Mouse (Mus musculus): Measurements from ENCODE around the gene Wdr48.

DNA sequence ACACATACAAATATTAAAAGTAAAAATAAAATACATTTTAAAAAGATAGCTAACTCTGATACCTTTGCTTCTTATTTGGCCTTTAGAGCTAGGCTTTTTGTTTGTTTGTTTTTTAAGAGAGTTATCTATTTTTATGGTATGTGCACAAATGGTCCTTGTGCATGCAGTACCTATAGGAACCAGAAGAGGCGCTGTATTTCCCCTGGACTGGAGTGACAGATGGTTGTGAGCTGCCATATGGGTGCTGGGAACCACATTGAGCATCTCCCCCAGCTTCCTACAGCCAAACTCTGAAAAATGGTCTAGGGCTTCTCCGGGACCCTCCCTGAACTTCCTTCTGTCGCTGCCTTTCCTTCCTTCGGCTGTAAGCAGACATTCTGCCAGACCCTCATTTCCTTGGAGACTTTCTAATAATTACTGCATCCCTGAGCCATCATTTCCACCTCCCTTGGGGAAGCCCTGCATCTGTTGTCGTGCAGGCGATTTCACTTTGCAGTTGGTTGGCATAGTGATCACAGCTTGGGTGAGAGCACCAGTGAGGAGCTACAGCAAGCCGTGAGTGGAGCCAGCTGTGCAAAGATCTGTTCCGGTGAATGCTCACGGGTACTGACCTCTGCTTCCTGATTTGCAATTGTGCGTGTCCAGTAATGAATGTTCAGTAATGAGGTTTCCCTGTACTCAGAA lies 42.2 kb upstream of the Wdr48 start:
- no peak for TF ChIP-seq CTCF (IDR thresholded peaks at IDR 0.05)
- TF ChIP-seq EP300 (IDR thresholded peaks at IDR 0.05) = no peak
